Mouse (Mus musculus) liver, postnatal 0 days (tissue): Measurements from ENCODE around the gene Rnaseh1. TPM values are rescaled to one million over a fixed set of nuclear protein-coding genes. Genes with fewer than 3 reads are reported as not detected.

Source experiments
- ATAC-seq: fragments of 200-750 bp; cut with Nextera tagmentation; 2 replicates; pipeline ENCODE4 v1.8.0; 2017; ENCODE audit warnings: mild to moderate bottlenecking, moderate library complexity
- DNase-seq: peaks from one replicate; pipeline ENCODE4 v3.0.0-alpha.2; 2016
- H3K27ac ChIP-seq: fragments of 300-500 bp; sonication (generic); 2 replicates; pipeline ENCODE4 v1.5.1; 2014; ENCODE audit warnings: antibody characterized with exemption, moderate library complexity, mild to moderate bottlenecking, low read depth
- H3K27me3 ChIP-seq: fragments of 300-500 bp; sonication (generic); 2 replicates; pipeline ENCODE4 v1.6.1; 2014; ENCODE audit warnings: low read length, control low read depth, mixed read lengths; ENCODE audit not compliant: insufficient read depth
- H3K36me3 ChIP-seq: fragments of 300-500 bp; sonication (generic); replicated peaks from 2 replicates; pipeline ENCODE4 v1.6.1; 2014; ENCODE audit warnings: mild to moderate bottlenecking, control low read depth, low read length, moderate library complexity, mixed read lengths; ENCODE audit not compliant: insufficient read depth
- H3K4me1 ChIP-seq: fragments of 300-500 bp; sonication (generic); 2 replicates; pipeline ENCODE4 v1.6.1; 2014; ENCODE audit warnings: antibody characterized with exemption, mild to moderate bottlenecking, control low read depth; ENCODE audit not compliant: insufficient read depth
- H3K4me2 ChIP-seq: fragments of 300-500 bp; sonication (generic); 2 replicates; pipeline ENCODE4 v1.6.1; 2014; ENCODE audit warnings: low read depth, mild to moderate bottlenecking, low read length, moderate library complexity, mixed read lengths
- H3K4me3 ChIP-seq: fragments of 300-500 bp; sonication (generic); 2 replicates; pipeline ENCODE4 v1.5.1; 2014; ENCODE audit warnings: low read depth, low read length
- H3K9ac ChIP-seq: fragments of 300-500 bp; sonication (generic); replicated peaks from 2 replicates; pipeline ENCODE4 v1.6.1; 2014; ENCODE audit warnings: mild to moderate bottlenecking, moderate library complexity
- H3K9me3 ChIP-seq: fragments of 300-500 bp; sonication (generic); 2 replicates; pipeline ENCODE4 v1.6.1; 2016; ENCODE audit warnings: mild to moderate bottlenecking, control low read depth, low read length, mixed read lengths
- CTCF ChIP-seq: sonication (generic); IDR thresholded peaks from 2 replicates; pipeline ENCODE4 v1.5.1; 2016; ENCODE audit warnings: antibody characterized with exemption, low read depth
- EP300 ChIP-seq: IDR thresholded peaks from 2 replicates; pipeline ENCODE4 v1.6.1; 2016; ENCODE audit warnings: antibody characterized with exemption, low read depth, mild to moderate bottlenecking
- WGBS: fragments of 180-500 bp; shearing (Covaris S2); extraction: QIAGEN DNeasy Blood & Tissue Kit; methylation state at CpG from one replicate; pipeline ENCODE4 v1.1.7; 2014; ENCODE audit not compliant: insufficient replicate concordance; 5-methylcytosine and 5-hydroxymethylcytosine counted together
- polyA plus RNA-seq: library from polyadenylated mRNA; unstranded; fragments of >200 nt; fragmentation: Nextera tagmentation; extraction: Ambion mirVana; gene quantifications from 2 replicates; pipeline ENCODE4 v1.2.1, GENCODE M21; 2015

Rnaseh1 gene
- polyA plus RNA-seq, 1 experiment from 2014 or later = 9.6 TPM

GRCm38 (mm10) chr12:28617297-28617696 is 32.1 kb upstream of the Rnaseh1 start:
- 38% methylated on average over 4 of the region's 4 CpGs for WGBS
- Histone ChIP-seq H3K4me2 (no peak overlapping the region), H3K27me3 (no peaks in the 10 kb centered on the region), H3K9me3 (no peaks in the 10 kb centered on the region), H3K9ac (no peak overlapping the region), H3K4me3 (no peak overlapping the region), H3K36me3 (no peaks in the 10 kb centered on the region), H3K4me1 (peaks cover 13% of the 10 kb centered on the region), H3K27ac (no peak overlapping the region)
- DNase-seq = no peak
- 0 out of 2 replicates have a peak, but pooled peaks have one; percentile 13 for ATAC-seq
- TF ChIP-seq EP300 (no peak), CTCF (no peak)

DNA sequence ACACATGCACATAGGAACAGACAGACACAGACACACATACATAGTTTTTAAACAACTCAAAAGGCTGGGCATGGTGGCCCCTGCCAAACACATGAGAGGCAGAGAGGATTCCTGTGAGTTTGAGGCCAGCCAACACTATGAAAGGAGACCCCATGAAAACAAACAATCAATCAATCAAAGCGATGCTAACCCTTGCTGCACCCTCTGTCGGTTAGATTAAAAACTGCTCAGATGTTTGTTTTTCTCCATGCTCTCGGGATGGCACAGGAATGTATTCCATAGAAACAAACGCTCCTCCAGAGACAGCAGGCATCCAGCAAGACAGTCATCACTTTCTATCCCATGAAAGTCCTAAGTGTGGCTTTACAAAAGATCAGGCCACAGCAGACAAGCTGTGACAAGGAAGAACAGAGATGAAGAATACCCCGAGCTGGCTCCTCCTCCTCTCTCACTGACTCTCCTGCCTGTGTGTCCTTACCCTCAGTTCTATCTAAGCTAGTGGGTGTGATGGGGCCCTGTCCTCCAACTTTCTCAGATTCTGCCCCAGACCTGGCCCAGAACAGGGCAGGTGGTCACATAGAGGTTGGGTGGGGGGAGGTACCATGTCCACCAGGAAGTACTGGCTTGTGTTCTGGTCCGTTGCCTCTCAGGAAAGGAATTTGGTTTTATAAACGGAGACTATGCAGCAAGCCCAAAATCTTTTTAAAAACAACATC is 27.8 kb upstream of the Rnaseh1 start:
- ATAC-seq = 0 out of 2 replicates have a peak, but pooled peaks have one; percentile 33
- Histone ChIP-seq H3K9me3 (no peaks in the 10 kb centered on the region), H3K4me2 (peak overlapping the region; percentile 36), H3K36me3 (no peaks in the 10 kb centered on the region), H3K27ac (peak overlapping the region; percentile 39; the same call in 1 of the 2 replicates), H3K9ac (peak overlapping the region; percentile 18; the same call in 1 of the 2 replicates), H3K4me3 (peak overlapping the region; percentile 21; the same call in 1 of the 2 replicates), H3K4me1 (peaks cover 18% of the 10 kb centered on the region), H3K27me3 (no peaks in the 10 kb centered on the region)
- no peak for TF ChIP-seq EP300
- peak; percentile 36 for TF ChIP-seq CTCF
- DNase-seq = no peak
- 17% methylated on average over 7 of the region's 7 CpGs for WGBS

DNA sequence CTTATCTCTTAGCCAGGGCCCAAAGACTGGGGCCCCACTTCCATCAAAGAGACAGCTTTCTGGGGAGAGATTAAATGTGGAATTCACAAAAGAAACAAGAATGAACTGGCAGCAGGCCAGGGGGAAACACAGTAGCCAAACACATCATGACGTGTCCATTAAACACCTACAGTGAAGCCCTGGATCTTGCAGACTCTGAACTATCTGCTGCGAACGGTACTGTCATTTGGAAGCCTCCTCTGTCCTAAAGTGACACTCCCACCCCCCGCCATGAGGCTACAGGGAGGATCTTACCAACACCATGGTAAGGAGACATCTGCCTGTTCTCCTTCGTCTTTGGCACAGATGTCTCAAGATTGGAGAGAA is 27.3 kb upstream of the Rnaseh1 start:
- Histone ChIP-seq H3K4me3 (0 out of 2 replicates have a peak overlapping the region, but pooled peaks have one; percentile 8), H3K27ac (peak overlapping the region; percentile 39), H3K36me3 (no peaks in the 10 kb centered on the region), H3K9ac (0 out of 2 replicates have a peak overlapping the region, but pooled peaks have one; percentile 4), H3K27me3 (no peaks in the 10 kb centered on the region), H3K4me1 (peaks cover 18% of the 10 kb centered on the region), H3K9me3 (no peaks in the 10 kb centered on the region), H3K4me2 (peak overlapping the region; percentile 36; the same call in 1 of the 2 replicates)
- TF ChIP-seq CTCF (no peak), EP300 (no peak)
- ATAC-seq = 0 out of 2 replicates have a peak, but pooled peaks have one; percentile 32
- DNase-seq = no peak
- 41% methylated on average over 5 of the region's 5 CpGs for WGBS

- TF ChIP-seq CTCF = no peak
- TF ChIP-seq EP300 = no peak
- peak overlapping the region; percentile 39 for H3K27ac ChIP-seq
- no peak for DNase-seq
These were observed 26.8 kb upstream of the Rnaseh1 start for GRCm38 (mm10) chr12:28622641-28623040.

GRCm38 (mm10) chr12:28623195-28623594 is 26.2 kb upstream of the Rnaseh1 start, which contains the start of gene Colec11:
Gene Colec11, minus strand, starts transcription at chr12:28623377.
- peak within 1 kb of the TSS; percentile 39 for H3K27ac ChIP-seq
- H3K9me3 ChIP-seq = no peaks in the 10 kb centered on the region
- H3K36me3 ChIP-seq = no peaks in the 10 kb centered on the region
- ATAC-seq (no peak), DNase-seq (no peak)
- H3K9ac ChIP-seq = peak within 1 kb of the TSS; percentile 4; the same call in 1 of the 2 replicates
- 36% methylated on average over 5 of the region's 5 CpGs for WGBS
- peaks cover 18% of the 10 kb centered on the region for H3K4me1 ChIP-seq
- 0 out of 2 replicates have a peak within 1 kb of the TSS, but pooled peaks have one; percentile 9 for H3K4me3 ChIP-seq
- 0 out of 2 replicates have a peak within 1 kb of the TSS, but pooled peaks have one; percentile 1 for H3K4me2 ChIP-seq
- TF ChIP-seq CTCF (no peak), EP300 (no peak)
- H3K27me3 ChIP-seq = no peaks in the 10 kb centered on the region

More at GRCm38 (mm10) chr12:28622641-28623040, 26.8 kb upstream of the Rnaseh1 start:
- Histone ChIP-seq H3K9ac (peak overlapping the region; percentile 4; the same call in 1 of the 2 replicates), H3K4me3 (0 out of 2 replicates have a peak overlapping the region, but pooled peaks have one; percentile 9), H3K4me2 (0 out of 2 replicates have a peak overlapping the region, but pooled peaks have one; percentile 1), H3K9me3 (no peaks in the 10 kb centered on the region), H3K27me3 (no peaks in the 10 kb centered on the region), H3K36me3 (no peaks in the 10 kb centered on the region), H3K4me1 (peaks cover 18% of the 10 kb centered on the region)
- ATAC-seq = no peak
- 67% methylated on average over 1 of the region's 1 CpGs for WGBS

- no peaks in the 10 kb centered on the region for H3K27me3 ChIP-seq
- TF ChIP-seq EP300 (no peak), CTCF (no peak)
- ATAC-seq (no peak), DNase-seq (no peak)
- H3K4me1 ChIP-seq = peaks cover 18% of the 10 kb centered on the region
- no peak overlapping the region for H3K9ac ChIP-seq
- H3K4me3 ChIP-seq = no peak overlapping the region
- no peaks in the 10 kb centered on the region for H3K9me3 ChIP-seq
- peaks cover 10% of the 10 kb centered on the region for H3K36me3 ChIP-seq
- H3K27ac ChIP-seq = peak overlapping the region; percentile 23
- no peak overlapping the region for H3K4me2 ChIP-seq
- WGBS = 67% methylated on average over 2 of the region's 2 CpGs
These were observed 25.2 kb upstream of the Rnaseh1 start for GRCm38 (mm10) chr12:28624251-28624650.
